Comparison of ENCODE assay signal across 8 mouse cellular contexts in genomic region chr5:146792140-146792791, GRCm38 (mm10). TPM values are rescaled to one million over a fixed set of nuclear protein-coding genes. Genes with fewer than 3 reads are reported as not detected.
A peak's percentile ranks its signal among the peaks of the same experiment; 100 is the strongest.
DNase-seq lines count a peak whose midpoint lies in the region; ATAC-seq and TF ChIP-seq lines count a peak whose summit lies in the region.
"Had no signal": no experiment of that assay in that cellular context is flagged by ENCODE, and none has a peak within 500 bp of the region (broad histone marks: within the 10 kb centered on the region; RNA-seq: fewer than 3 reads in every experiment).

No protein-coding gene starts in this region.

- no peaks in the 10 kb centered on the region for H3K9me3 ChIP-seq in limb, embryonic 13.5 days
- H3K9me3 ChIP-seq in limb, embryonic 10.5 days (replicated peaks): no peaks in the 10 kb centered on the region
- H3K9me3 ChIP-seq in hindbrain, postnatal 0 days (ENCODE audit: low read length): no peaks in the 10 kb centered on the region
- no peaks in the 10 kb centered on the region for H3K9me3 ChIP-seq in neural tube, embryonic 13.5 days
- H3K9me3 ChIP-seq: forebrain, embryonic 12.5 days had no signal

- no peaks in the 10 kb centered on the region for H3K36me3 ChIP-seq in limb, embryonic 13.5 days
- no peaks in the 10 kb centered on the region for H3K36me3 ChIP-seq in limb, embryonic 10.5 days
- H3K36me3 ChIP-seq in hindbrain, postnatal 0 days (ENCODE audit: insufficient read depth, low read length): no peaks in the 10 kb centered on the region
- no peaks in the 10 kb centered on the region for H3K36me3 ChIP-seq in neural tube, embryonic 13.5 days
- H3K36me3 ChIP-seq: forebrain, embryonic 12.5 days had no signal

- H3K4me2 ChIP-seq in limb, embryonic 13.5 days (replicated peaks): 0 out of 2 replicates have a peak overlapping the region, but pooled peaks have one; percentile 78
- peak overlapping the region; percentile 10; the same call in 1 of the 2 replicates for H3K4me2 ChIP-seq in hindbrain, postnatal 0 days (ENCODE audit: low read depth, low read length)
- peak overlapping the region; percentile 81 for H3K4me2 ChIP-seq in neural tube, embryonic 13.5 days

- DNase-seq in limb, embryonic 10.5 days (ENCODE audit: low spot score): no peak
- no peak for DNase-seq in hindbrain, postnatal 0 days (ENCODE audit: low spot score)
- DNase-seq in thymus, postnatal 25 days: no peak
- no peak for DNase-seq in left cerebral cortex, postnatal 25 days (ENCODE audit: low spot score in 2 of 2)

- peaks cover 48% of the 10 kb centered on the region for H3K4me1 ChIP-seq in limb, embryonic 13.5 days
- H3K4me1 ChIP-seq in limb, embryonic 10.5 days: peaks cover 34% of the 10 kb centered on the region
- peaks cover 20% of the 10 kb centered on the region for H3K4me1 ChIP-seq in bone marrow macrophage, adult 2 months (ENCODE audit: control insufficient read depth, insufficient read depth, low read length)
- H3K4me1 ChIP-seq in hindbrain, postnatal 0 days (ENCODE audit: insufficient read depth, low read length): peaks cover 24% of the 10 kb centered on the region
- peaks cover 53% of the 10 kb centered on the region for H3K4me1 ChIP-seq in neural tube, embryonic 13.5 days (replicated peaks)

- intact Hi-C loops in left cerebral cortex, postnatal 25 days (cut with DNase I): no loop called here

- WGBS in limb, embryonic 13.5 days: 65% methylated on average over 7 of the region's 7 CpGs
- 78% methylated on average over 7 of the region's 7 CpGs for WGBS in limb, embryonic 10.5 days
- 80% methylated on average over 7 of the region's 7 CpGs for WGBS in hindbrain, postnatal 0 days
- 81% methylated on average over 7 of the region's 7 CpGs for WGBS in neural tube, embryonic 13.5 days

- H3K27ac ChIP-seq in limb, embryonic 13.5 days: no peak overlapping the region
- no peak overlapping the region for H3K27ac ChIP-seq in limb, embryonic 10.5 days
- 0 out of 2 replicates have a peak overlapping the region, but pooled peaks have one; percentile 28 for H3K27ac ChIP-seq in bone marrow macrophage, adult 2 months (ENCODE audit: insufficient read depth, low read depth, low read length)
- H3K27ac ChIP-seq in hindbrain, postnatal 0 days: no peak overlapping the region
- H3K27ac ChIP-seq in neural tube, embryonic 13.5 days (replicated peaks): no peak overlapping the region
- H3K27ac ChIP-seq: forebrain, embryonic 12.5 days had no signal

- no peak for TF ChIP-seq POLR2A in bone marrow macrophage, adult 2 months (IDR thresholded peaks at IDR 0.05; ENCODE audit: borderline replicate concordance, low read depth, low read length)

- H3K9ac ChIP-seq in limb, embryonic 13.5 days: no peak overlapping the region
- H3K9ac ChIP-seq in hindbrain, postnatal 0 days (replicated peaks; ENCODE audit: low read length): no peak overlapping the region
- H3K9ac ChIP-seq in neural tube, embryonic 13.5 days: peak overlapping the region; percentile 36; the same call in 1 of the 2 replicates
- H3K9ac ChIP-seq: forebrain, embryonic 12.5 days had no signal

- H3K27me3 ChIP-seq in limb, embryonic 13.5 days: no peaks in the 10 kb centered on the region
- H3K27me3 ChIP-seq in limb, embryonic 10.5 days (ENCODE audit: low read depth, poor library complexity, severe bottlenecking): no peaks in the 10 kb centered on the region
- no peaks in the 10 kb centered on the region for H3K27me3 ChIP-seq in hindbrain, postnatal 0 days (ENCODE audit: insufficient read depth, low read length)
- H3K27me3 ChIP-seq in neural tube, embryonic 13.5 days: no peaks in the 10 kb centered on the region
- H3K27me3 ChIP-seq: forebrain, embryonic 12.5 days had no signal

- H3K4me3 ChIP-seq in limb, embryonic 13.5 days: no peak overlapping the region
- H3K4me3 ChIP-seq in limb, embryonic 10.5 days: no peak overlapping the region
- peak overlapping the region; percentile 44 for H3K4me3 ChIP-seq in bone marrow macrophage, adult 2 months (ENCODE audit: insufficient read depth, low read length)
- no peak overlapping the region for H3K4me3 ChIP-seq in hindbrain, postnatal 0 days (ENCODE audit: low read length)
- peak overlapping the region; percentile 98; the same call in 1 of the 2 replicates for H3K4me3 ChIP-seq in neural tube, embryonic 13.5 days
- H3K4me3 ChIP-seq: forebrain, embryonic 12.5 days had no signal

- TF ChIP-seq CTCF in bone marrow macrophage, adult 2 months (IDR thresholded peaks at IDR 0.05; ENCODE audit: low read depth, low read length): no peak
- no peak for TF ChIP-seq CTCF in hindbrain, postnatal 0 days (IDR thresholded peaks at IDR 0.05; ENCODE audit: low read depth)

- ATAC-seq in limb, embryonic 13.5 days (ENCODE audit: low FRiP score, low read depth): no peak
- ATAC-seq in hindbrain, postnatal 0 days: no peak
- no peak for ATAC-seq in neural tube, embryonic 13.5 days (ENCODE audit: low read depth)

RNA-seq across cellular contexts. Expression of gene Usp12, which starts 2.5 kb away (rescaled TPM):
- polyA plus RNA-seq in limb, embryonic 13.5 days (2015; fragmentation: Nextera tagmentation; extraction: Ambion mirVana): 14.4 and 15.8 TPM in 2 replicates
- 13.4 and 13.7 TPM in 2 replicates for polyA plus RNA-seq in limb, embryonic 10.5 days (2016; fragmentation: Nextera tagmentation; extraction: Ambion mirVana)
- 33.6 and 36.2 TPM in 2 replicates for polyA plus RNA-seq in bone marrow macrophage, adult 2 months (2012; ENCODE audit: insufficient read depth, insufficient read length, missing spikeins)
- total RNA-seq in hindbrain, postnatal 0 days (2014; rRNA removed): 15.5 and 20.7 TPM in 2 replicates
- polyA plus RNA-seq in hindbrain, postnatal 0 days (2015; fragmentation: Nextera tagmentation; extraction: Ambion mirVana): 13.2 TPM in 2 replicates
- polyA plus RNA-seq in neural tube, embryonic 13.5 days (2015; fragmentation: Nextera tagmentation; extraction: Ambion mirVana): 22.3 and 22.5 TPM in 2 replicates
- 10 to 100 TPM; 53.7 to 56.7 TPM for total RNA-seq in left cerebral cortex, postnatal 25 days (2021)

RNA-seq across cellular contexts. Expression of gene Rpl21, which starts 40.4 kb away (rescaled TPM):
- 522 and 540 TPM in 2 replicates for polyA plus RNA-seq in limb, embryonic 13.5 days (2015; fragmentation: Nextera tagmentation; extraction: Ambion mirVana)
- polyA plus RNA-seq in limb, embryonic 10.5 days (2016; fragmentation: Nextera tagmentation; extraction: Ambion mirVana): 536 and 605 TPM in 2 replicates
- 45.4 and 142 TPM in 2 replicates for polyA plus RNA-seq in bone marrow macrophage, adult 2 months (2012; ENCODE audit: insufficient read depth, insufficient read length, missing spikeins)
- total RNA-seq in hindbrain, postnatal 0 days (2014; rRNA removed): 148 and 151 TPM in 2 replicates
- polyA plus RNA-seq in hindbrain, postnatal 0 days (2015; fragmentation: Nextera tagmentation; extraction: Ambion mirVana): 346 and 347 TPM in 2 replicates
- 364 and 418 TPM in 2 replicates for polyA plus RNA-seq in neural tube, embryonic 13.5 days (2015; fragmentation: Nextera tagmentation; extraction: Ambion mirVana)
- total RNA-seq in left cerebral cortex, postnatal 25 days (2021): 100 to 1,000 TPM; 151 to 154 TPM

RNA-seq across cellular contexts. Expression of gene Rasl11a, which starts 52.6 kb away (rescaled TPM):
- polyA plus RNA-seq in limb, embryonic 13.5 days (2015; fragmentation: Nextera tagmentation; extraction: Ambion mirVana): 18.1 and 20.4 TPM in 2 replicates
- polyA plus RNA-seq in limb, embryonic 10.5 days (2016; fragmentation: Nextera tagmentation; extraction: Ambion mirVana): 30.9 and 40.1 TPM in 2 replicates
- polyA plus RNA-seq in bone marrow macrophage, adult 2 months (2012; ENCODE audit: insufficient read depth, insufficient read length, missing spikeins): not detected in 2 replicates
- total RNA-seq in hindbrain, postnatal 0 days (2014; rRNA removed): 13.3 and 15.4 TPM in 2 replicates
- 13.2 and 13.9 TPM in 2 replicates for polyA plus RNA-seq in hindbrain, postnatal 0 days (2015; fragmentation: Nextera tagmentation; extraction: Ambion mirVana)
- 23.1 and 24.9 TPM in 2 replicates for polyA plus RNA-seq in neural tube, embryonic 13.5 days (2015; fragmentation: Nextera tagmentation; extraction: Ambion mirVana)
- total RNA-seq in left cerebral cortex, postnatal 25 days (2021): 10 to 100 TPM in 1 of 2 experiments, 1 to 10 TPM in 1; 7.1 to 11.2 TPM

Comparison
In these comparisons a context has a peak if more than half of its experiments do, and no peak if none do; other contexts are left out.
1. H3K4me2 ChIP-seq: peak in every context shown above with its lines; median percentile 81 in neural tube, embryonic 13.5 days; 78 in limb, embryonic 13.5 days; 10 in hindbrain, postnatal 0 days.
2. H3K4me3 ChIP-seq: peak in bone marrow macrophage, adult 2 months (single experiment) and neural tube, embryonic 13.5 days (single experiment); none in limb, embryonic 13.5 days (single experiment), limb, embryonic 10.5 days (single experiment) and hindbrain, postnatal 0 days (single experiment).
3. RNA of gene Rasl11a, which starts 52.6 kb away (polyA plus RNA-seq): 30.9 to 40.1 TPM in limb, embryonic 10.5 days, 23.1 to 24.9 TPM in neural tube, embryonic 13.5 days, 18.1 to 20.4 TPM in limb, embryonic 13.5 days and 13.2 to 13.9 TPM in hindbrain, postnatal 0 days; not detected in bone marrow macrophage, adult 2 months; every median in the first group is over 10 times any median in the second.